Mouse (Mus musculus) CH12.LX (cell line): Measurements from ENCODE around the gene Hist1h2af.

Experiments
- CTCF ChIP-seq, 2 experiments: IDR thresholded peaks in 1 of 2; conservative IDR thresholded peaks in 1 of 2; 2 replicates each; pipeline ENCODE4 v1.5.1; 2011 to 2012; ENCODE audit warnings: low read depth in 2 of 2, low read length in 2 of 2, improper control_type of control experiment in 1 of 2, inconsistent platforms in 1 of 2, mild to moderate bottlenecking in 1 of 2, moderate library complexity in 1 of 2
- HCFC1 ChIP-seq: IDR thresholded peaks from 2 replicates; pipeline ENCODE4 v1.6.1; 2012; ENCODE audit warnings: low read depth, mild to moderate bottlenecking, inconsistent platforms, low read length, improper control_type of control experiment
- MAX ChIP-seq: IDR thresholded peaks from 2 replicates; pipeline ENCODE4 v1.6.1; 2011; ENCODE audit warnings: low read length, improper control_type of control experiment
- POLR2A ChIP-seq: IDR thresholded peaks from 2 replicates; pipeline ENCODE4 v1.6.1; 2011; ENCODE audit warnings: low read depth, mild to moderate bottlenecking, improper control_type of control experiment, low read length

- TF ChIP-seq CTCF (conservative IDR thresholded peaks at IDR 0.05 in 1 of 2, IDR thresholded peaks at IDR 0.05 in 1 of 2; ENCODE audit: low read depth in 2 of 2, low read length in 2 of 2) = no peak
- no peak for TF ChIP-seq MAX
- TF ChIP-seq POLR2A = no peak
- no peak for TF ChIP-seq HCFC1
Observed at GRCm38 (mm10) chr13:23495526-23495925, 38.2 kb upstream of the Hist1h2af start.
